28 mouse cellular contexts compared by ENCODE assay signal in genomic region chr5:23464247-23464646, GRCm38 (mm10).
"Had no signal": no experiment of that assay in that cellular context is flagged by ENCODE, and none has a peak within 500 bp of the region (broad histone marks: within the 10 kb centered on the region; RNA-seq: fewer than 3 reads in every experiment).

No protein-coding gene starts in this region.

- H3K4me2 ChIP-seq: hindbrain, embryonic 12.5 days; hindbrain, embryonic 14.5 days; kidney, embryonic 15.5 days; limb, embryonic 13.5 days; limb, embryonic 15.5 days; liver, embryonic 11.5 days; liver, embryonic 13.5 days; liver, embryonic 15.5 days had no signal

- H3K27me3 ChIP-seq: hindbrain, embryonic 12.5 days; kidney, embryonic 15.5 days; limb, embryonic 13.5 days; limb, embryonic 15.5 days; liver, embryonic 13.5 days; liver, embryonic 15.5 days had no signal

- H3K9me3 ChIP-seq: heart, embryonic 10.5 days; hindbrain, embryonic 10.5 days; hindbrain, embryonic 12.5 days; kidney, embryonic 15.5 days; limb, embryonic 13.5 days; limb, embryonic 15.5 days; liver, embryonic 13.5 days; liver, embryonic 15.5 days had no signal

- H3K4me1 ChIP-seq: heart, embryonic 10.5 days; hindbrain, embryonic 10.5 days; hindbrain, embryonic 12.5 days; kidney, embryonic 15.5 days; limb, embryonic 15.5 days had no signal

- ATAC-seq: hindbrain, embryonic 16.5 days; intestine, embryonic 16.5 days; liver, postnatal 0 days had no signal

- DNase-seq: gastrocnemius, adult 2 months; gastrocnemius, postnatal 10 days; gastrocnemius, postnatal 25 days; heart, adult 18-20 months; heart, postnatal 10 days; heart, postnatal 4 days; kidney, adult 18-20 months; kidney, adult 9 months; kidney, postnatal 14 days; kidney, postnatal 36 days; layer of hippocampus, adult 9-11 months; layer of hippocampus, postnatal 36 days; left cerebral cortex, postnatal 4 days; liver, embryonic 13.5 days; liver, postnatal 0 days had no signal

- H3K9ac ChIP-seq: hindbrain, embryonic 12.5 days; hindbrain, embryonic 14.5 days; kidney, embryonic 15.5 days; limb, embryonic 13.5 days; limb, embryonic 15.5 days; liver, embryonic 13.5 days; liver, embryonic 15.5 days; liver, postnatal 0 days had no signal

- H3K4me3 ChIP-seq: gastrocnemius, adult 2 months; heart, embryonic 10.5 days; hindbrain, embryonic 10.5 days; hindbrain, embryonic 12.5 days; kidney, embryonic 15.5 days; left cerebral cortex, adult 2 months; limb, embryonic 13.5 days; limb, embryonic 15.5 days; liver, embryonic 13.5 days; liver, embryonic 15.5 days had no signal

- H3K27ac ChIP-seq: gastrocnemius, adult 2 months; heart, embryonic 10.5 days; hindbrain, embryonic 10.5 days; hindbrain, embryonic 12.5 days; hindbrain, embryonic 14.5 days; kidney, embryonic 15.5 days; kidney, postnatal 0 days; left cerebral cortex, adult 2 months; limb, embryonic 13.5 days; limb, embryonic 15.5 days; liver, embryonic 13.5 days; liver, embryonic 15.5 days had no signal
